Mouse (Mus musculus) gastrocnemius, postnatal 10 days (tissue): Measurements from ENCODE around the gene Gm12184. TPM values are rescaled to one million over a fixed set of nuclear protein-coding genes. Genes with fewer than 3 reads are reported as not detected.
"Not testable (repeated sequence)": the region's sequence is repeated elsewhere in the genome, so short reads cannot be mapped to it uniquely, and the experiment has no call there.

Source experiments
- DNase-seq: peaks from one replicate; pipeline ENCODE4 v3.0.0; 2021; ENCODE audit warnings: mixed read lengths
- total RNA-seq, 2 experiments: library from RNA; stranded (reverse); gene quantifications; 2 replicates each; pipeline ENCODE4 v1.2.3; 2021

Gene Gm12184
- total RNA-seq, 2 experiments from 2014 or later, result 1.8 to 3.6 TPM

DNA sequence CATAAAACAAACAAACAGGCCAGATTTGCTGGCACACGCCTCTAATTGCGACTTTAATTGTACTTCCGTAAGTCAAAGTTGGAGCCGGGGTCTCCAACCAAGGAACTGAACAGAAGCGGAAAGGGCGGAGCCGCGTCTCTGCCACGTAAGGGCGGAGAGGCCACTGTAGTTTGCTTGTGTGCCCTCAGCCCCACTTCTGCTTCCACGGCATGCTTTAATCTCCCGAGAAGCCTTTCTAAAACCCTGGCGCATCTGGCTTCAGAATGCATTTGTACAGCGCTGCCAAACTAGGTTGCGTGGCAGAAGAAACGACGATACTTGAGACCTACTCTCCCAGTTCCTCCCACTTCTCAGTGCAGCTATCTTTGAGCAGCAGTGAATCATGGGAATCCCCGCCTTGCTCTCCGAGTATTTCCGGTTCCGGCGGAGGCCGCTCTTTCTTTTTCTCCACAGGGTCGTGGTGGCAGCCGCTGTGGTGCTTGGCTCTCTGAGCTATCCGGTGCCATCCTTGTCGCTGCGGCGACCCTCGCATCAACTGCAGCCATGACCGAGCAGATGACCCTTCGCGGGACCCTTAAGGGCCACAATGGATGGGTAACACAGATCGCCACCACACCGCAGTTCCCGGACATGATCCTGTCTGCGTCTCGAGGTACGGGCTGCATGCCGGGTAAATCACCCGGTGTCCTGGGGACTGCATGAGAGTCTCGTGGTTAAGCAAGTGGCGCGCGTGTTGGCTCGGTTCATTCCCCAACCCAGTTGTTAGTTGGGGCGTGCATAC lies 26.3 kb downstream of the Gm12184 start, which contains the start of gene Rack1:
Gene Rack1, plus strand, starts transcription at position 412 of the 781 bp plus-strand sequence.
- peak; percentile 81 for DNase-seq

DNA sequence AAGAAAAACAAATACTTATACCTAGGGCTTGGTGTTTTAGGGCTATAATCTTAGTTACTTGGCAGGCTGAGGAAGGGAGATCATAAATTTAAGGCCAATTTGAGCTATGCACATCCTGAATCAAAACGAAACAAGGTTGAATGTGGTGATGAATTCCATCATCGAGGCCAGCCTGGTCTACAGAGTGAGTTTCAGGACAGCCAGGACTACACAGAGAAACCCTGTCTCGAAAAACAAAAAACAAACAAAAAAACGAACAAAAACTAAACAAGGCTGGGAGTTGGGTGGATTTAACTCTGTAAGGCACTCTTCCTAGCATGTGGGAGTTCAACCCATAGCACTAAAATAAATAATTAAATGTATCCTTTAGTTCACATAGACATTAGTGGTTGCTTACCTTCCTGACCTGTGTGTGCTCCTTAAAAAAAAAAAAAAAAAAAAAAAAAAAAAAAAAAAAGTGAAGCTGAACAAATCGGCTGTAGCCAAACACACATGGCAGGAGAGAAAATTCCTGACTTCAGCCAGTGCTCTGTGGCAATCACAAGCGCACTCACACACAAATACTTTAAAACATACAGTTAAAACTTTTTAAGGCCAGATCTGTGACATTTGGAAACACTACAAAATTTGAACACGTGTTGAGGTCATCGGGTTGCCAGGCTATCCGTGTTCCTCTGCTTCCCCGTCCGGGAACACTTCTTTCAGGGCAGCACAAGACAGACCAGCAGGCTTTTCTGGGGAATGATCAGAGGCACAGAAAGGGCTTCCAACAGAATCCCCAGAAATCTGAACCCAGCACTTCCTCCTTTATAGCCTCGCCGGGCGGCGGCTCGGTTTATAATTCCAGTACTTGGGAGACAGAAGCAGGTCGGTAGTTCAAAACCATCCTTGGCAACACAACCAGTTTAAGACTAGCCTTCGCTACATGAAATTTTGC lies 27.2 kb downstream of the Gm12184 start:
- no peak for DNase-seq

DNA sequence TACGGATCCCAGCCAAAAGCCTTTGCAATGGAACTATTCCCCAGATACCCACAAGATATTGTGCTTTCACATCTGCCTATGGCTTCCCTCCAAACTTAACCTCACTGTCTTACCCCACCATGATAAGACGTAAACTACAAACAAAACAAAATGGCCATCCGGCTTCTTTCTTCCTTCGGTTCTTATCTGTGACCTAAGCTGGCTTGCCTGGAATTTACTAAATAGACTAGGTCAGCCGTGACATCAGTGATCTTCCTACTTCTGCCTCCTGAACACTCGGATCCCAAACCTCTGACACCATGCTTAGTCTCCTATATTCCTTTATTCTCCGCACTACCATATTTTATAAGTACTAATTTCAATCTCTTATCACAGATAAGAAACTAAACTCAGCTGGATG lies 28.1 kb downstream of the Gm12184 start:
- no peak for DNase-seq

GRCm38 (mm10) chr11:48797287-48797686 lies 29.2 kb downstream of the Gm12184 start:
- DNase-seq, result no peak

DNA sequence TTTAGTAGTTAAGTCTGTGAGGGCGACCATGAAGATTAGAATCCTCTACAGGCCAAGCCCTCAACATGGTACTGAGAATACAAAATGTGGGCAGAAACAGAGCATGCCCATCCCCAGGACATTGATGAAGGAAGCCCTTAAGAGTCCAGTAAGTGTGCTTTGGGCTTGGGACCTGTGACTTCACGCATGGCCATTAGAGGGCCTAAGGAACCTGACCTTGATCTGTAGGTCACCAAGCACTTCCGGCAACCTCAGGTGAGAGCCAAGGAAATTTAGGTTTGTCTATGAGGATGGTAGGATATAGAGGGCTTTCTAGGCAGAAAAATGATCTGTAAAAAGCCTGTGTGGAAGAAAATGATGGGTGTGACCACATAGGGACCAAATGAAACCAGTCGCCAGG lies 30.2 kb downstream of the Gm12184 start:
- no peak for DNase-seq

GRCm38 (mm10) chr11:48795221-48795620 lies 31.2 kb downstream of the Gm12184 start:
- DNase-seq, result no peak

DNA sequence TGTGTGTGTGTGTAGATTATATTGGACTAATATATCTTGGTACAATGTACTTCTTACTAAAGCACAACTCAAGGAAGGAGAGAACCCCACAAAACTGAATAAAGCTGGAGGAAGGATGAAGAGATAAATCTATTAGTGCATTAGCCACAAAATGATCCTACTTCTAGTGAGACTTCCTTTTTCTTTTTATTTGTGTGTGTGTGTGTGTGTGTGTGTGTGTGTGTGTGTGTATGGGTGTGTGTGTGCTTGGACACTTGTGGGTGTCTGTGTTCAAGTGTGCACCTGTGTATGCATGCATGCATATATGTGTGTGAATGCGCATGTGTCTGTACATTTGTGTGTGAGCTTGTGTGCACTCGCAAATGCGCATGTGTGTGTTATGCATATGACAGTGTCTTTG lies 33.3 kb downstream of the Gm12184 start:
- no peak for DNase-seq

GRCm38 (mm10) chr11:48791894-48792293 lies 34.6 kb downstream of the Gm12184 start:
- not testable (repeated sequence) for DNase-seq

DNA sequence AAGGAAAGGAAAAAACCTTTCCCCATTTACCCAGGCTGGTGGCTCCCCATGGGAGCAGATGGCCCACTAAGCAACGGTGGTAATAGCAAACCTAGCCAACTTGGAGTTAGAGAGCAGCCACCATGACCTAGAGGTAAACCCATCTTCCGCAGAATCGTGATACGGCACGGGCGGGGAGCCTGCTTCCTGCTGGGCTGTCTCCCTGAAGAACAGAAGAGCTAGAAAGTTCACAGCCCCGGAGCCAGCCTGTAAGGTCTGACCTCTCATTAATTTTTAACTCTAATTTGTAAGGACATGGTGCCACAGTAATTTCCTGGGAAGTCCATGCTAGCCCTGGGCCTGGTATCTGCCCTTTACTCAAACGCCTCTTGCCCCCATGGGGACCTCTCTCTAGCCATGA lies 35.5 kb downstream of the Gm12184 start:
- no peak for DNase-seq

DNA sequence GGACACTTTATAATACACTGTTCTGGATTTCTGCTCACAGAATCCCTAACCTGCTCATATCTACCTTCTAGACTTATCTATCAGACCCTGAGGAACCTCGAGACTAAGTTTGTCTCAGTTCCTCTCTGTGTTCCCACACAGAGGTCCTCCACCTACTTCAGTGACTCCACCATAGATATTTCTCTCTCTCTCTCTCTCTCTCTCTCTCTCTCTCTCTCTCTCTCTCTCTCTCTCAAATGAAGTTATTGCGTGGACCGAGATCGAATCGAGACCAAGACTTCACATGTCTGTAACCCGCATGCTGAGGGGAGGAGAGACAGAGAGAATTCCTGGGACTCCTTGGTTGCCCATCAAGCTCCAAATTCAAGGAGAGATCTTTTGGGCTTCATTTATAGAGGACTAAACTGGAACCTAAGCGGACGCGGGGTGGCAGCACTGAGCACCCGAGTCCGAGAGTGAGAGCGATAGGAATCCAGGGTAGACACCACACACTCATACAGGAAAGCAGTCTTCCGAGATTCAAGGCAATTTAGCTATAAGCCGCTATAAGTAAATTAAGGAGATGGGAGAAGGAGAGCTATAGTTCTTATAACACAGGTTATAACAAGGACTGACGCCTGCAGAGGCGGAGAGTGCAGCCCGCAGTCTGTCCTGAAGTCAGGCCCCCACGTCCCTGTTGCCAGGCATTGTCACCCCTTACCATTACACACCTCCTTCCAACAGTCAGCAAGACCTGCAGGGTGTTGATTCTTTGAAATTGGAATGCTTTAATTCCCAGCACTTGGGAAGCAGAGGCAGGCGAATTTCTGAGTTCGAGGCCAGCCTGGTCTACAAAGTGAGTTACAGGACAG lies 36.3 kb downstream of the Gm12184 start:
- peak; percentile 88 for DNase-seq

- DNase-seq, result no peak
Measured at GRCm38 (mm10) chr11:48789215-48789614, 37.2 kb downstream of the Gm12184 start.

DNA sequence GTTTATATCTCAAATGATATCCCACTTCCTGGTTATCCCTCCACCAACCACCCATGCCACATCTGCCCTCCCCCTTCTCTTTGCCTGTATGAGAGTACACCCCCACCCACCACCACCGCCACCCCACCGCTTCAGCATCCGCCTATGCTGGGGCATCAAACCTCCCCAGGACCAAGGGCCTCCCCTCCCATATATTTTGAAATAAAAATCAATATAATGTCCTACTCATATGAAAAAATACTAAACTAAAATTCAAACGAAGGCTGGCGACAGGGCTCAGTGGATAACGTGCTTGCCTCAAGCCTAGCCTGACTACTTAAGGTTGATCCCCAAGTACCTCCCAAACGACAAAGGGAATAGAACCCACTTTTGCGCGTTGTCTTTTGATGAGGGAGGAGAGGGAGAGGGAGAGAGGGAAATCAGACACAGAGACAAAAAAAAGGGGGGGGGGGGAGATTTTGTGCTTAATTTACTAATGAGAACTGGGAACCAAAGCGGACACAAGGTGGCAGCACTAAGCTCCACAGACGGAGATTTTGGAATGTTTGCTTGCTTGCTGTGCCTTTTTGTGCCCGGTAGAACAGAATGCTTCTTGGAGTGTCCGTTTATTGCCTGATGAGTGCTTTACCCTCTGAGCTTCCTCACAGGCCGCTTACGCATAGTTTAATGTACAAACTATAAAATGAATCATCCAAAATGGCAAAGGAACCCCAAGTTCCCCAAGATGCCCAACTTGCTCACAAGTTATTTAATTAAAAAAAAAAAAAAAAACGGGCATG lies 38.0 kb downstream of the Gm12184 start:
- peak; percentile 68 for DNase-seq

DNA sequence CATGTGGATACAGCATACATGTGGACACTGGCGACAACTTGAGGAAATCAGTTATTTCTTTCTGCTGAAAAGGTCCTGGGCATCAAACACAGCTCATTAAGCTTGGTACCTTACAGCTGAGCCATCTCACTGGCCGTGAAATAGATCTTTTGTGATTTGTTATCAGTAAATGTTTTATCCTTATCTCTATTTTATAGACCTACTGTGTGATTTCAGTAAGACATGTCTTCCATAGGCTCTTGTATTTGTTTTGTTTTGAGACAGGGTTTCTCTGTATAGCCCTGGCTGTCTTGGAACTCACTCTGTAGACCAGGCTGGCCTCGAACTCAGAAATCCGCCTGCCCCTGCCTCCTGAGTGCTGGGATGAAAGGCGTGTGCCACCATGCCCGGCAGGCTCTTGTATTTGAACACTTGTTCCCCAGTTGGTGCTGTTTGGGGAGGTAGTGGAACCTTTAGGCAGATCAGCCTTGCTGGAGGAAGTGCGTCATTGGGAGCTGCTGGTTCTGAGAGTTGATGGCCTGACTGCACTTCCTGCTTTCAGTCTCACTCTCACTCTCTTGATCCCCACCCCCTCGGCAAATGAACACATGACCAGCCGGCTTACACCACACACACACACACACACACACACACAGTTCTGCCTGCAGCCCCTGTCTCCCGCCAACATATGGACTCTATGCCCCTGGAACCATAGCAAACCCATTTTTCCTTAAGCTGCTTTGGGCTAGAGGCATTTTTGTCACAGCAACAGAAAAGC lies 38.8 kb downstream of the Gm12184 start:
- no peak for DNase-seq

DNA sequence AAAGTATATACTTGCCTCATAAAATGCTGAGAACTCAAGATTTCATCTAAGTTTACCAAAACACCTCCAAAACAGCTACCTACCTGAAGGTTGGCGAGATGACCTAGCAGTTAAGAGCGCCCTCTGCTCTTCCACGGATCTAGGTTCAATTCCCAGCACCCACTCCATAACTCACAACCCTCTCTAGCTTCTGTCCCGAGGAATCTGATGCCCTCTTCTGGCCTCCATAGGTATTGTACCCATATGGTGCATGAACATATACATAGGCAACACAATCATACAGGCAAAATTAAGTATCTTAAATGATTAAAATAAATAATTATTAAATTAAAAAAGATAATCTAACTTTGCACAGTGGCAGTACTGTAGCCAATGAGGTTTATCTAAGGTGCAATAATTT lies 44.2 kb downstream of the Gm12184 start:
- DNase-seq, result no peak

DNA sequence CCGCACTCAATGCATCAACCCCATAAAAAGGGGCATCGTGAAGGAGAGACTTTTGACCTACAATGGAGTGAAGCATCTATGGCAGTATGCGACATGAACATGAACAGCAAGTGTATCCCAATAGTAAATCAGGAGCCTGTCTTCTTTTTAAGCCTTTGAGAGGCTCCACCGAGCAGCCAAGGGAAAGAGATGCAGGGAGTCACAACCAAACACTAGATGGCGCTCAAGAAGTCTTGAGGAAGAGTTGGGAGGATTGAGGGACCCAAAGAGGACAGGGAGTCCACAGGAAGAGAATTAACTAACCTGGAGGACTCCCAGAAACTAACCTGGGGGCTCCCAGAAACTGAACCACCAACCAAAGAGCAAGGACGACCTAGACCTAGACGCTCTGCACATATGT lies 47.0 kb downstream of the Gm12184 start:
- no peak for DNase-seq

DNA sequence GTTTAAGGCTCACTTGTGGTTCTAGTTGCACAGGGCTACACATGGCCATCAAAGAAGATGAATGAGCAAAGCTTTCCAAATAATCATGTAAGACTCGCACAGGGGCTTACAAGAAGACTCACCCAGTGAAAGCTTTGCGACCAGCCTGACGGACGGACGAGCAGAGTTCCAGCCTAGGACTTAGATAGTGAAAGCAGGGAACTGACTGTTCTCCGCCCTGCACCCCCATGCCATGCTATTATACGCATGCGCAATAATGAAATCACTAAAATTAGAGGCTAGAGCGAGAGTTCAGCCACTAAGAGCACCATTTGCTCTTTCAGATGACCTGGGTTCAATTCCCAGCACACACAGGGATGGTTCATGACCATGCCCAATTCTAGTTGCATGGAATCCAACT lies 49.2 kb downstream of the Gm12184 start:
- no peak for DNase-seq

DNA sequence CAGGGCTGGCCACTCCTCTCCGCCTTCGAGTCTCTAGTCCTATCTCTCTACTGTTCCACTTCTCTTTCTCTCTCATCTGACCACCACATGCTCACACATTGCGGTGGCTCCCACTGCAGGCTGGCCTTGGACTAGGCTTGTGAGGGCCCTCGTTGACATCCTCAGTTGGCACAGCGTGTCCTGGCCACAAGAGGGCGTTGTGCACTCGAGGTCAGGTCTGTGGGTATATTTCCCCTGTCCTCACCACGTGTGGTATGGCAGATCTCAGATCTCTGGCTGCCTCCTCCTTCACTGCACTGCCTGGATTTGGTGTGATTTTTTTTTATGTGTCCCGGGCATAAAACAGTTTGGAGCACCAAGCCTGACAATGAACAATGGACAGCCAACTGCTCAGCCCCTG lies 49.8 kb downstream of the Gm12184 start:
- DNase-seq, result no peak

GRCm38 (mm10) chr11:48775483-48775882 lies 51.0 kb downstream of the Gm12184 start:
- no peak for DNase-seq
